11 mouse cellular contexts compared by ENCODE assay signal in genomic region chr5:144247906-144248585, GRCm38 (mm10). TPM values are rescaled to one million over a fixed set of nuclear protein-coding genes. Genes with fewer than 3 reads are reported as not detected.
A peak's percentile ranks its signal among the peaks of the same experiment; 100 is the strongest.
DNase-seq lines count a peak whose midpoint lies in the region; ATAC-seq and TF ChIP-seq lines count a peak whose summit lies in the region.
"Had no signal": no experiment of that assay in that cellular context is flagged by ENCODE, and none has a peak within 500 bp of the region (broad histone marks: within the 10 kb centered on the region; RNA-seq: fewer than 3 reads in every experiment).

No protein-coding gene starts in this region.

- TF ChIP-seq CTCF in kidney, adult 2 months (conservative IDR thresholded peaks at IDR 0.05; ENCODE audit: insufficient read depth, insufficient read length, low read depth, low read length): no peak
- no peak for TF ChIP-seq CTCF in intestine, postnatal 0 days (IDR thresholded peaks at IDR 0.05; ENCODE audit: low read depth)

- H3K9ac ChIP-seq in intestine, postnatal 0 days (ENCODE audit: low read depth, low read length): no peak overlapping the region
- H3K9ac ChIP-seq: embryonic facial prominence, embryonic 13.5 days had no signal

- WGBS in kidney, adult 2 months: 53% methylated on average over 10 of the region's 10 CpGs
- 22% methylated on average over 10 of the region's 10 CpGs for WGBS in intestine, postnatal 0 days

- no peaks in the 10 kb centered on the region for H3K36me3 ChIP-seq in kidney, adult 2 months (ENCODE audit: control insufficient read depth, insufficient read depth, low read length)
- no peaks in the 10 kb centered on the region for H3K36me3 ChIP-seq in intestine, postnatal 0 days (ENCODE audit: control insufficient read depth, insufficient read depth)
- H3K36me3 ChIP-seq: embryonic facial prominence, embryonic 13.5 days had no signal

- no peak overlapping the region for H3K4me3 ChIP-seq in kidney, adult 2 months (ENCODE audit: insufficient read depth, low read depth, low read length)
- H3K4me3 ChIP-seq in intestine, postnatal 0 days (ENCODE audit: low read depth, low read length): no peak overlapping the region
- H3K4me3 ChIP-seq: embryonic facial prominence, embryonic 13.5 days; layer of hippocampus, adult 2 months had no signal

- H3K27me3 ChIP-seq in kidney, adult 2 months (replicated peaks; ENCODE audit: control insufficient read depth, insufficient read depth, low read length): no peaks in the 10 kb centered on the region
- H3K27me3 ChIP-seq in intestine, postnatal 0 days (replicated peaks; ENCODE audit: control insufficient read depth, insufficient read depth, low read length): no peaks in the 10 kb centered on the region
- H3K27me3 ChIP-seq: embryonic facial prominence, embryonic 13.5 days had no signal

- peak; percentile 80 for ATAC-seq in intestine, postnatal 0 days
- ATAC-seq in monocyte, adult 5-6 weeks (replicated peaks; ENCODE audit: insufficient number of reproducible peaks, low FRiP score, low TSS enrichment, poor library complexity, severe bottlenecking): peak; percentile 75

- no peak overlapping the region for H3K4me2 ChIP-seq in intestine, postnatal 0 days (replicated peaks; ENCODE audit: low read depth)
- H3K4me2 ChIP-seq: embryonic facial prominence, embryonic 13.5 days had no signal

- no peak for TF ChIP-seq POLR2A in kidney, adult 2 months (IDR thresholded peaks at IDR 0.05; ENCODE audit: low read depth, low read length)

- no peak overlapping the region for H3K27ac ChIP-seq in kidney, adult 2 months (ENCODE audit: insufficient read depth, low read depth, low read length)
- peak overlapping the region; percentile 47 for H3K27ac ChIP-seq in intestine, postnatal 0 days (ENCODE audit: low read depth, low read length)
- H3K27ac ChIP-seq: embryonic facial prominence, embryonic 13.5 days; layer of hippocampus, adult 2 months had no signal

- DNase-seq in kidney, adult 2 months: peak; percentile 38
- no peak for DNase-seq in kidney, adult 9 months
- peak; percentile 46 for DNase-seq in brain, adult 2 months (ENCODE audit: low read depth, low spot score)
- DNase-seq in right cerebral cortex, postnatal 4 days: no peak
- no peak for DNase-seq in kidney, postnatal 10 days
- no peak for DNase-seq in layer of hippocampus, postnatal 25 days (ENCODE audit: extremely low spot score in 1 of 2, low spot score in 1 of 2)
- DNase-seq: thymus, adult 18-20 months had no signal

- no peaks in the 10 kb centered on the region for H3K9me3 ChIP-seq in intestine, postnatal 0 days (ENCODE audit: control insufficient read depth)

- H3K4me1 ChIP-seq in kidney, adult 2 months (ENCODE audit: control insufficient read depth, insufficient read depth, low read length): peaks cover 2% of the 10 kb centered on the region; the same call in 1 of the 2 replicates
- peaks cover 16% of the 10 kb centered on the region for H3K4me1 ChIP-seq in intestine, postnatal 0 days (replicated peaks; ENCODE audit: control insufficient read depth, insufficient read depth, low read length)

RNA-seq across cellular contexts. Expression of gene Bri3, which starts 3.8 kb away (rescaled TPM):
- polyA plus RNA-seq in kidney, adult 2 months (2012; rRNA removed): 190 and 242 TPM in 2 replicates
- 313 and 341 TPM in 2 replicates for polyA plus RNA-seq in intestine, postnatal 0 days (2015; fragmentation: Nextera tagmentation; extraction: Ambion mirVana)
- 36.6 to 109 TPM (median 73.7 TPM) in 3 replicates for total RNA-seq in monocyte, adult 5-6 weeks (2017)
- 10 to 100 TPM; 69.3 to 70.2 TPM for total RNA-seq in layer of hippocampus, postnatal 25 days (2021)

RNA-seq across cellular contexts. Expression of gene Tecpr1, which starts 24.6 kb away (rescaled TPM):
- polyA plus RNA-seq in kidney, adult 2 months (2012; rRNA removed): 35.6 and 36.6 TPM in 2 replicates
- polyA plus RNA-seq in intestine, postnatal 0 days (2015; fragmentation: Nextera tagmentation; extraction: Ambion mirVana): 10.7 and 12.5 TPM in 2 replicates
- total RNA-seq in monocyte, adult 5-6 weeks (2017): 30.0 to 63.8 TPM (median 35.3 TPM) in 3 replicates
- 100 to 1,000 TPM in 1 of 2 experiments, 10 to 100 TPM in 1; 92.5 to 109 TPM for total RNA-seq in layer of hippocampus, postnatal 25 days (2021)

RNA-seq across cellular contexts. Expression of gene Bhlha15, which starts 58.0 kb away (rescaled TPM):
- polyA plus RNA-seq in kidney, adult 2 months (2012; rRNA removed): 0.14 and 0.24 TPM in 2 replicates
- polyA plus RNA-seq in intestine, postnatal 0 days (2015; fragmentation: Nextera tagmentation; extraction: Ambion mirVana): 0.13 and 0.16 TPM in 2 replicates
- 0.32 to 0.78 TPM (median 0.38 TPM) in 3 replicates for total RNA-seq in monocyte, adult 5-6 weeks (2017)
- total RNA-seq in layer of hippocampus, postnatal 25 days (2021): under 1 TPM; 0.17 to 0.26 TPM

Comparison
In these comparisons a context has a peak if more than half of its experiments do, and no peak if none do; other contexts are left out.
1. DNase-seq: peak in kidney, adult 2 months (single experiment) and brain, adult 2 months (single experiment); none in kidney, adult 9 months (single experiment), right cerebral cortex, postnatal 4 days (single experiment), kidney, postnatal 10 days (single experiment) and layer of hippocampus, postnatal 25 days (0 of 2).